Mouse (Mus musculus) right cerebral cortex, postnatal 25 days (tissue): Measurements from ENCODE around the gene Ccdc121.

Experiments
- DNase-seq: peaks from one replicate; pipeline ENCODE4 v3.0.0; 2022

Gene Ccdc121

DNA sequence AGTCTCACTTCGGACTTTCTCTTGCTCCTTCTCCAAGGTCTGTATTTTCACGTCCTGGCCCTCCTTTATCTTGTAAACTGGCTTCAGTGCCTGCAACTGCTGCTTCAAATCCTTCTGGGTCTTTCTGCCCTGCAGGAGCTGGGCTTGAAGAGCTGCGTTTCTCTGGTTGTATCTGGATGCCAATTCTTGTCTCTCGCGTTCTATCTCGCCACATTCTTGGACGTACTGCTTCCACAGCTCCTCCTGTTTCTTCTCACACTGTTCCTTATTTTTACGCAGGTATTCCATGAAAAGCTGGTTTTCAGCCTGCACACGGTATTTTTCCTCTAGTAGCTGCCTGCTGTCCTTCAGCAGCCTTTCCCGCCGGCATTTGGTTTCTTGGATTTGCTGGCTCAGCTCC, 396 bp downstream of the Ccdc121 start:
- DNase-seq = peak; percentile 11

DNA sequence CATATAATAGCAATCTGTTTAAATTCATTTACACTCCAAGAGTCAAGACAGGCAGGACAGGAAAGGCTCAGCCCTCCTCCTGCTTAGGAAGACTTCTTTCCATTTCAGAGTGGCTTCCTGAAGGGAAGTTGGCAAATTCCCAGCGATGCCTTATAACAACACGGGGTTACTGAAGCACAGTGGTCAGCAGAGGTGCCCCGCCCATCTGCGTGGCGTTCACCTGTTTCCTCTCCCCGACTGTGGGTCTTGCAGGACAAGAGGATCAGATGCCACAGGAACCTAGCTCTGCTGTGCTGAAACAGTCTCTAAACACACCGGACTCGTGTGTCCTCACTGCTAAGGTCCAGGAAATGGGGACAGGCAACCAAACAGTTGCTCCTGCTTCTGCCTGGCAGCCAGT, 5.9 kb downstream of the Ccdc121 start:
- DNase-seq = no peak

DNA sequence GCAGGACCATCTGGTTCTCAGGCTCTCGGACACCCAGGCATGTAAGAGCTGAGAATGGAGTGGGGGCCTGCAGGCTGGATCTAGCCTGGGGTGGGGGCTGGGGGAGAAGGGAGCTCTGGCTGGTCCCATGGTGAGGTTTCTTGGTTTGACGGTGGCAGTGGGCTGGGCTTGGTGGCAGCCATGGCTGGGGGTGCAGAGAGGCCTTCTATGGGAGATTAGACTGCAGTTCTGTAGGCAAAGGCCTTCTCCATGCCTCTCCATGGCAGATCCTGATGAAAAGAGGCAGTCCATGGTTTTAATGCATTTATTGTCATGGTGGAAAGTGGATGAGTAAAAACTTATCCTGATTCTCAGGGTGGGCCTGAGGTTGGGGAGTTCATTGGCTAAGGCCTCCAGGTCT, 7.8 kb downstream of the Ccdc121 start:
- DNase-seq = no peak

DNA sequence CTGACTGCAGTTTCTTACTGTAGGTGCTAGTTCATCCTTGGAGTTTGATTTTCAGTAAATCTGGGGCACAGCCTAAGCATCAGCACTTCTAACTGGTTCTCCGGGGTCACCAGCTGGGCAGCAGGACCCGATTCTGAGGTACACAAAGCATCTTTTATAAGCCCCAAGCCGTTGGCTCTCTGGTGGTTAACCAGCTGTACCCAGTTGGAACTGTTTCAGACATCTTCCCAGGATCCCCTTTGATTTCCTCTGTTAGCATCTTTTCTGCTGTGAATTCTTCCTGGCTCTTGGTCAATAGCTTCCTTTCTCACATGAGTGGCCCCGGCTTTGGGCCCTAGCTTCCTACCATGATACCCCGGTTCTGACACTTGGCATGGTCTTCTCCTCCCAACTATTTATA, 26.6 kb downstream of the Ccdc121 start:
- no peak for DNase-seq

DNA sequence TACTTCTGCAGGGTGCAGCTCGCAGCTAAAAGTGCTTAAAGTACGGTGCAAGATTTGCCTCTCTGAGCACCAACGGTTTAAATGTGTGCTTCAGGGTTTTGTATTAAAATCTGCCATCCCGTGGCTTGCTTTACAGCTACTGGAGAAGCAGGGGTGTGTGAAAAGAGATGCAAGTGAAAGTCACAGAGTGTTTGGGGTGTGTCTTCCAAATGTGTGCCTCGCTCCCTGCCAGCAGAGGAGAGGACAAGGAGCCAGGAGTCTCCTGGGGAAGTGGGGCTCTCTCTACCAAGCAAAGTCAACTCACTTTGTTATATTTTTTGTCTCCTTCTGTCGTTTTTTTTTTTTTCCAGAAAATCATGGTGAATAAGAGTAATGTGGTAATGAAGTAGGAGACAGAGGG, 34.7 kb downstream of the Ccdc121 start:
- DNase-seq = no peak

DNA sequence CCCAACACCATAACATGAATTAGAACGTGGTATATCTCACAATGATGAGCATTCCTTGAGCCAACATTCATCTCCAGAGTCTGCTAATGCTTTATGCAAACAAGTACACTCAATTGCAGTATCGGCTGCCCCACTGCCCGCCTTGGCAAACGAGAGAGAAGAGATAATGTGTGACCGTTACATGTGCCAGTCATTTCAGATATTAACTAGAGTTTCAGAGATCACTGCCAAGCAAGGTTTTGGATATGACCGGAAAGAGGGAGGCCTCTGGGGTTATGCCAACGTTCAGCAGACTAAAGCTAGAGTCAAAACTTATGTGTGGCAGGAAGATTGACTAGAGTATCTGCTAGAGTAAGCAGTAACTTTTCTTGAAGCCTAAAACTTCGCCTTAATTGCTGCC, 35.1 kb downstream of the Ccdc121 start:
- DNase-seq = no peak

DNA sequence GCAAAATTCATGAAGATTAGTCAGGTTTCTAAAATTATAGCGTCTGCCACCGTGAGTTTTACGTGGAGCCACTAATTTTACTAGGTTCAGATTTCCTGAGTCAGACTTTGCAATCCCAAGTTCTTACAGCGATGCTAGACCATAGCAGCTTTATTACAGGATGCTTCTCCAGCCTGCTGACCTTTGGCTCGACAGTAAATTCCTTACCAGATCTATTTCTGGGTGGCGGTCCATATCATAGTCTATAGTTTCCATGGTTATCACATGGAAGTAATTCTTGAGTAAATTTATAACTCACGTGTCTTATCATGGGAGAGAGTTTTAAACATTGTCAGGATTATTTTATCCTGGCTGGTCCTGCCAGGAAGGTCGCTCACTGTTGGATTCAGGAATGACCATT, 41.8 kb downstream of the Ccdc121 start:
- no peak for DNase-seq

DNA sequence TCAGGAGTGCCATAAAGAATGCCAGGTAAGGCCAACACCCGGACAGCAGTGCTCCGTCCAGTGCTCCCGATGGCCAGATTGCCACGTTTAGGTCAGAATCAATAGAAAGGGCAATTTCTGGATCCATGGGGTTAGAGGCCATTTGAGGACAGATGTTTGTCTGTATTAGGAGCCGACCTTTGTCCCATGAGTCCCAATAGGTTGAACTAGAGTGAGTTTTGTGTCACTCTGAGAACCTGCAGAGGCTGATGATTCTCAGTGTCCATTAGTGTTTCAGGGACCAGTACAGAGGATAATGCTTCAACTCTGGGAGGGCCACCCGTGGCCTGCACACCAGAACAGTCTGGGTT, 44.0 kb downstream of the Ccdc121 start:
- DNase-seq = no peak

DNA sequence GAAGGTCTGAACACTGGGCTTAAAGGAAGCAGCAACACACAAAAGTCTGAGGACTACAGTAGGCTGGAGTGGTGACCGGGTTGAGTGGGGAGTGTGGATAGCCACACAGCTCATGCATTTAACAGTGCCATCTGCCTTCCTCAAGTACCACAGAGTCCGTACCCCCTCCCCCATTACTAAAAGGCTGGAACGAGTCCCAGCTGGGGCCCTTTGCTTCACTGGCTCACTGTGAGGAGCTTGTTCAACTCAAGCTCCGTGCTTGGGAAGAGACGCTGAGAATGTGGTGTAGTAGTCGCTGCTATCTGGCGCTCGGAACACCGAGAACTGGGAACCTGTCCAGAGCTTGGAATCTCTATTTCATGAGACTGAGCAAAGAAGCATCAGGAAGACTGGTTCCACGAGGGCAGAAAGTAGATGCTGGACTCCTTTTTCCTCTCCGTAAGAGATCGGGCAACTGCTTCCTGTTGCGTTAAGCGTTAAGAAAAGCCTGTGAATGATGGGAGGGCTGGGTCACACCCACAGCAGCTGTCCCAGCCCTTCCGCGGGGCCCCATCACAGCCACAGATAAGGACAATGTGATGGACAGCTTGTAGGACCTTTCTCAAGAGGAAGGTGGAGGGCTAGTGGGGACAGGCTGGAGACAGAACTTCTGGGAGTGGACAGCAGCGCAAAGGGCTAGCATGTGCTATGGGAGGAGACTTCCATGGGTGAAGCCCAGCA, 44.5 kb downstream of the Ccdc121 start:
- peak; percentile 65 for DNase-seq

DNA sequence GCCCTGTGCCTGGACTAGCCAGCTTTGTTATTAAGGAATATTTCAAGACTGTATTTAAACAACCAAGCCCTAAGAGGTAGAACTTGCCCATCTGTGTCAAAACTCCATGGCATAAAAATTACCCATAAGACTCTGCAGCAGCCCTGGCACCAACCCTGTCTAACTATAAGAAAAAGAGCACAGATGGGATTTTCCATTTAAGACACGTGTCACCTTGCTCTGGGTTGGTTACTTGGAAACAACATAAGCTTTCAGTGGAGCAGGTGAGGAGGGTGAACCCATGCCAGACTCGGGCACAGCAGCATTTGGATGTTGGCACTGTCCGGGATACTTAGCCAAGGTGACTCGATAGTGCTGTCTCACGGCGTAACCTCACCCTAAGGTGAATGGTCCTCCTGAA, 45.2 kb downstream of the Ccdc121 start:
- DNase-seq = no peak

DNA sequence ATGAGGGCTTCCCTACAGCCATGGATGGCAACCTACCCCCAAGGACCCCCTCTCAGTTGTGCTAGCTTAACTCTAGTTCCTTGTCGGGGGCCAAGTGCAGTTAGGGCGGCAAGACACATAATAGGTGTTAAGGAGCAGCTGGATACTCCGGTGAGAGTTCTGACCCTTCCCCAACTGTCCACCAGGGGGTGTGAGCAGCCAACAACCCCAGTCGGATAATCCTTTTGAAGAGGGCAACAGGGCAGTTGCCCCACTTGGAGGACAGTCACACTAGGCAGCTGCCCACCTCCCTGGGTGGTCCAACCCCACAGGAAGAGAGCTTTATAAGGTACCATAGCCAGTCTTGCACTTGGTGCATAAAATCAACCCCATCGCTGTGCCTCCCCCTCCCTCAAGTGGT, 46.2 kb downstream of the Ccdc121 start:
- no peak for DNase-seq

DNA sequence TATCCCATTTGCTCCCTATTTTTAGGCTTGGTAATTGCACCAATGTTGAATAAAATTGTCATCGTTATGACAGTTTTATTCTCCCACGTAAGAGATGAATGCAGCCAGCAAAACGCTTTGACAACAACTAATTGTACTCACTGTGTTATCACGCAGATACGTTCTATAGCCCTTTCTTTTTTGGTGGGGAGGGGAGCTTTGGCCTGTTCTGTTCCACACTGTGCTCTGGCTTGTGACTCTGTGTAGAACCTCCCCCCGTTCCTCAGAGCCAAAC, 48.4 kb downstream of the Ccdc121 start:
- DNase-seq = no peak

DNA sequence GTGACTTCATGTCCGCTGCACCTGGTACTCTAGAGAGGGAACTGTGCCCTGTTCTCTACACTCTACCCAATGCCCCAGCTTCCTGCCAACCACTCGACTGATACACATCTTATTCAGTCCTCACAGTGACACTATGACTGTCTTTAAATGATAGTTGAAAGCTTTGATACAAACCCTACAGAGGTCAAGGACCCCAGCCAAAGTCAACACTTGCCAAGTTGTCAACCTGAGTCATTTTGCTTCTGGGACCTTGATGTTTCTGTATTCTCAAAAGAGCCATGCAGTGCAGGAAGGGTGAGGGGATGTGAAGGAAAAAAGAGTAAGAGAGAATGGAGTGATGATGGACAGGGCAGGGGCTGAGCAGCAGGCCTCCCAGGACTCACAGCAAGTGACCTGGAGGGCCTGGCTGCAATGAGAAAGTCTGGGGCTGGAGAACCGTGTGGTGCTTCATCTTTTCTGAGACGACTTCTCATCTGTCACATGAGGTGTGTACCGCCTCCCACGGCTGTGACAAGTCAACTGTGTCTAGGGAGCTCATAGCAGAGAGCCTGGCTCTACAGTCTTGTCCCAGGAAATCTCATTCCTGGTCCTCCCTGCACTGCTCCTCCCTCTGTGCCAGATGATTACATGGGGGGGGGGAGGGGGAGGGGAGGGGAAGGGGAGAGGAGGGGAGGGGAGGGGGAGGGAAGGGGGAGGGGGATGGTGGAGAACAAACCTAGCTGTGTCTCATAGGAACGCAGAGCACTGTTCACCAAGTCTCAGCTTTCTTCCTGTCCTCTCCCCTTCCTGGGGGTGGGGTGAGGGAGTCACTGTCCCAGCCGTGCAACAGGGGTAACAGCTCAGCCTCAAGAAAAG, 49.0 kb downstream of the Ccdc121 start:
- no peak for DNase-seq

DNA sequence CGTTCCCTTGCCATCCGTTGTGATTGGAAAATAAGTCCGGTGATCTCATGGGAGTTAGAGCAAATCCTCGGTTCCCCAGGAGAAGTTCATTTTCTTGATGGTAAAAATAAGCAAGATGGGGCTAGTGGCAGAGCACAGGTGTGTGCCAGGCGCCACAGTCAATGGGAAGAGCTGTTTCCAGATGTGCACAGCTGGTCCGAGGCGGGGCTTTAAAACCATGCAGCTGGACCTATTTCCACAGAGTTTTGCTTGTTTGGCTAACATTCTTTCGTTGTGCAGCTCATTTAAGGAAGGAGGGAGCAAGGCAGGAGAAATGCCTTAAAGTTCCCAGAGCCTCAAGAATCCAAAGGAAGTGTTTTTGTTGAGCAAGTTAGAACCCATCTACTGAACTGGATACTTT, 49.8 kb downstream of the Ccdc121 start:
- DNase-seq = no peak

DNA sequence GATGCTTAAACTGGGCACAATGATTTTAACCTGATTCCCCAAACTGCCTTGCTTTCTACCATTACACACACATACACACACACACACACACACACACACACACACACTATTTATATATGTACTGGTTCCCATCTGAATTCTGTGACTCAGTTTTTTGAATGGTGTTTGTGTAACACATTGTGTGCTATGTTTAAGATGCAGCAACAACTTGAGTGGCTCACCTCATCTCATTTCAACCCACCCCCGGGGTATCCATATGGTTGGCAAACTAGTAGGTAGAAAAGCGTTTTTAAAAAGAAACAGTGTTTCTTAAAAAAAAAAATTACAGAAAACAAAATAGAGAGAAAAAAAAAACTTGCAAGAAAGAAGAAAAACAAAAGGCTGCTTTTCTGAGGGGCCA, 51.0 kb downstream of the Ccdc121 start:
- DNase-seq = no peak
